Mouse (Mus musculus): ENCODE measurements at regions not wholly inside any gene's neighbourhood (a gene's known extent, or its start where the extent isn't known, plus 50 kb on each side); places are given as distances from the start of the nearest gene placed in this dataset.

DNA sequence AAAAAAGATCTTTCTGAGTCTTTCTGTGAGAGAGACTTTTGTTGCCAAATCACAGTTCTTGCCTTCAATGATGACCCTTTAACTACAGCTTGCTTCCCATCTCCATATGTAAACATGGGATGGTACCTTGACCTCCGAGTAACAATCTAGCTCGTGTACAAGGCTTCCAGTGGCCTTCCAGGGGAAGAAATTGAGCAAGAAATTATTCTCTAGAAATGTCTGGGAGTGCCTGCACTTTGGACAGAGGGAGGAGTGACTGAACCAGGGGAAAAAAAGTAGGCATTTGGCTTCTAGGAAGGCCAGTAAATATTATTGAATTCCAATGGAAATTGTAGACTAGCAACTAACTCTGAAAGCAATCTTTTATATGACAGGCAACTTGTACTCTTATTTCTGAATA is 287.8 kb upstream of the Mpdz start:
- DNase-seq (ENCODE audit: extremely low spot score): no peak

DNA sequence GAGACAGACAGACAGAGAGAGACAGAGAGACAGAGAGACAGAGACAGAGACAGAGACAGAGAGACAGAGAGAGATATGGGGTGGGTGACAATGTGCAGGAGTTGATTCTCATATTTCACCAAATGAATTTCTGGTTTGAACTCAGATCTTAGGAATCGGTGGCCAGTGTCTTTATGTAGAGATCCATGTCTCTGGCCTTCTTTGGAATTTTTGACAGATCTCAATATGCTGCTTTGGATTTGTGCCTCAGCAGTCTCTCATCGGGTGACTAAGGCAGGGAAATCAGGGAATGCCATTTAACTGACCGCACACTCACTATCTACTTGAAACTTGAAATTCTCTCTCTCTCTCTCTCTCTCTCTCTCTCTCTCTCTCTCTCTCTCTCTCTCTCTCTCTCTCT is 286.3 kb upstream of the Mpdz start:
- DNase-seq (ENCODE audit: extremely low spot score): no peak

- DNase-seq (ENCODE audit: extremely low spot score): no peak
Observed at GRCm38 (mm10) chr4:81727735-81728581, 285.3 kb upstream of the Mpdz start.

DNA sequence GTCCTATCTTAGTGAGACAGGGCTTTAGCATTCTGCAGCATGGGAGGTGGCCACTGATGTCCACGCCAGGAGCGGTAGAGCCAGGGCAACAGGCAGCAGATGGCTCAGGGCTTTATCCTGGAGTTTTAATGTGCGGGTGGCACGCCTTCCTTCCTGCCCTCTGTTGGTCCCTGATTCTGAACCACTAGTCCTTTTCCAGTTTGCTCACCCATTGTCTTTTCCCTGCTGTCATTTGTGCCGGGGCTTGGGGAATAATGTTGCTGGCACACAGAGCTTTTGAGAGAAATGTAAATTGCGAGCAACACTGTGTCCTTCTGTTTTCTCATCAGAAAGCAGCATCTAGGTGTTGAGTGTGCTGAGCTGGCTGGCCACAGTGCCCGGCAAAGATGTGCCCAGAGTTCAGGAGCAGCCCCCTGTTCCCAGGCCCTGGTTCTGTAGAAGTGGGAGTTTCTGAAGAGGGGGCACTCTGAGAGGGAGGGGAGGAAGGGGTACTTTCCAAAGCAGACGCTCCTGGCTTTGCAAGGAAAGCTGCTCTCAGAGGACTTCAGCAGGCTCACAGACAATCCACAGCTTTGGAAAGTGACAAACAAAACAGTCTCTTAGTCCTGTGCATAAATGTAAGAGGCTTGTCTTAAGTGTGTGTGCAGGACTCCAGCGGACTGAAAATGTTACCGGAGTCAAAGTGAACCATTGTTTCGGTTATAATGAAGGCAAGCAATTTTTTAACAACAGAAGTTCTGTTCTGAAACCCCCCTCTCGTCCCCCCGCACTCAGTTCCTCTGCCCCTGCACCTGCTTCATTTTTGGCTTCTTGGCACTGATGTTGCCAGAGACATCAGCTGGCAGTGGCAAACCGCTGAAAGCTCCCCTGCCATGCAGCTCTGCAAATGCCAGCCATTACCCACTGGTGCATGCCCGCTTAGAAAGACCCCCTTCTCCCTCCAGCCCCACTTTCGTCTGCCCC is 284.4 kb upstream of the Mpdz start:
- no peak for DNase-seq (ENCODE audit: extremely low spot score)

- DNase-seq (ENCODE audit: extremely low spot score): no peak
Observed at GRCm38 (mm10) chr4:81724751-81725150, 282.1 kb upstream of the Mpdz start.

- no peak for DNase-seq (ENCODE audit: extremely low spot score)
Observed at GRCm38 (mm10) chr4:81712378-81712777, 269.8 kb upstream of the Mpdz start.

- no peak for DNase-seq (ENCODE audit: extremely low spot score)
Observed at GRCm38 (mm10) chr4:81695182-81695581, 252.6 kb upstream of the Mpdz start.

GRCm38 (mm10) chr4:81677205-81677604 is 234.6 kb upstream of the Mpdz start:
- no peak for DNase-seq (ENCODE audit: extremely low spot score)

GRCm38 (mm10) chr4:81674871-81675270 is 232.3 kb upstream of the Mpdz start:
- DNase-seq (ENCODE audit: extremely low spot score): no peak

GRCm38 (mm10) chr4:81673398-81674265 is 231.0 kb upstream of the Mpdz start:
- DNase-seq (ENCODE audit: extremely low spot score): no peak

- DNase-seq (ENCODE audit: extremely low spot score): no peak
Observed at GRCm38 (mm10) chr4:81671986-81672385, 229.4 kb upstream of the Mpdz start.

- DNase-seq (ENCODE audit: extremely low spot score): peak; percentile 35
Observed at GRCm38 (mm10) chr4:81669181-81669580, 226.6 kb upstream of the Mpdz start.

DNA sequence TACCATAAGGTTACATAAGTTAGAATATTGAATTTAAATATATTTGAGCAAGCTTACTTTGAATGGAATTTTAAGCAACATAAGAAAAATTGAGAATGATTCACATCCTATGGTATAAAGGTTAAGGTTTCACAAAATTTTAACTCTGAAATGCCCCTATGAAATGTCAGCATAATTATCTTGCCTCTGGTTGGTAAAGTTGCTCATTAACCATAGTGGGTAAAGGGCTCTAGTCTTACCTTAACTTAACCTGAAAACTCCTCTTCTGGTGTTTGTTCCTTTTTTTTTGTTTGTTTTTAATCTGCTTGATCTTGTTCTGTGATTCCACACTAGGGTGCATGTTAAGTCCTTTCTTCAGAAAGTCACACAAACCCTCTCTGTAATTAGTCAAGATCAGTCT is 218.5 kb upstream of the Mpdz start:
- DNase-seq (ENCODE audit: extremely low spot score): no peak

- DNase-seq (ENCODE audit: extremely low spot score): no peak
Observed at GRCm38 (mm10) chr4:81628496-81628828, 185.8 kb upstream of the Mpdz start.

- DNase-seq (ENCODE audit: extremely low spot score): no peak
Observed at GRCm38 (mm10) chr4:81627714-81628495, 185.3 kb upstream of the Mpdz start.

DNA sequence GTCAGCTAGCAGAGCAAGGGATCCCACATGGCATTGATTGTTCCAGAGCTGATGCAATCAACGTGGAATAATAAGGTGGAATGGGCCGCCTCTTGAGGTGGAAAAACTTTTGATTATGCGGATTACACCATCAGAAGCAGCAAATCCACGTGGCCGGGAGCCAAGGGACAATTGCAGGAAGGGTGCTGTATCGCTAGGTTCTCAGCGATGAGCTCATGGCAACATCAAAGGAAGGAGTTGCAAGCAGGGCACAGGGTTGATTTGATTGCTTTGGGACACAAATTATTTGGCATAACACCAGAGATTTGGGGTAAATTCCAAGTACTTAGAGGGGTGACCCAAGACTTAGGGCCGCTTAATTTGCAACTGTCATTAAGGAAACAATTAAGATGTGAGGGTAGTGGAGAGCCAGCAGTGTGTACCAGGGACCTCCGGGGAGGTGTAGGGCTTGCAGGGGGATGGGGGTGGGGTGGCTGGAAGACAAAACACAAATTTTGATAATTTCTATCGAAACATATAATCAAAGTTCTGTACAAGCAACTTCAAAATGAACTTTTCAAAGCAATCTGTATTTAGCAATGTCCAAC is 182.8 kb upstream of the Mpdz start:
- no peak for DNase-seq (ENCODE audit: extremely low spot score)

GRCm38 (mm10) chr4:81624111-81624510 is 181.5 kb upstream of the Mpdz start:
- DNase-seq (ENCODE audit: extremely low spot score): no peak

- no peak for DNase-seq (ENCODE audit: extremely low spot score)
Observed at GRCm38 (mm10) chr4:81621391-81622137, 178.9 kb upstream of the Mpdz start.

DNA sequence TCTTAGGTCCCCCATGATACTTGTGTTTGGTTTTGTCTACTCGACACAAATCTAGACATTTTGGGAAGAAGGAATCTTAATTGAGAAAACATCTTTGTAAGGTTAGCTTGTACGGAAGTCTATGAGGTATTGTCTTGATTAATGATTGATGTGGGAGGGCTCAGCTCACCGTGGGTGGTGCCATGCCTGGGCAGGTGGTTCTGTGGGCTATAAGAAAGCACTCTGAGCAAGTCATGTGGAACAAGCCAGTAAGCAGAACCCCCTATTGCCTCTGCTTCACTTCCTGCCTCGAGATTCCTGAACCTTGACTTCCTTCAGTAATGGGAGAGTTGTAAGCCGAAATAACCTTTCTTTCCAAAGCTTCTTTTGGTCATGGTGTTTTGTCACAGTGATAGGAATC is 174.6 kb upstream of the Mpdz start:
- no peak for DNase-seq (ENCODE audit: extremely low spot score)

DNA sequence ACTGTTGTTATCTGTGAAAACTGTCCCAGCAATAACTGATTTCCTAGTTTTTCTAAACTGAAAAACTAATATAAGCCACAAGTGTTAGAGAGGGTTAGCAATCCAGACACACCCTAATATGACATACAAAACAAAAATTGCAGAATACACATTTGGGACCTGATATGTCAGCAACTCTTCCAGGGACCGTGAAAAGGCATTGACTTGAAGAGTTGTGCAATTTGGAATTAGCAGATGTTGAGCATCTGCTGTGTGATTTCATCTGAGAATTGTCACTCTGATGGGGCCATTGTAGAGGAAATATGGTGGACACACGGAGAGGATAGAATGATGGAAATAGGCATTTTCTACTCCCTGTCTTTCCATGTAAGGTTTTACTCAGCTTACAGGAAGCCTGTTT is 168.6 kb upstream of the Mpdz start:
- no peak for DNase-seq (ENCODE audit: extremely low spot score)
